Mouse (Mus musculus) urinary bladder, postnatal 10 days (tissue): ENCODE measurements around the gene Defb20.

Experiments
- DNase-seq: peaks from one replicate; pipeline ENCODE4 v3.0.0; 2022; ENCODE audit warnings: low spot score

Defb20 gene

GRCm38 (mm10) chr2:152500204-152500862 lies 23.5 kb downstream of the Defb20 start:
- no peak for DNase-seq

- no peak for DNase-seq
Measured at GRCm38 (mm10) chr2:152500863-152501229, 24.0 kb downstream of the Defb20 start.

- DNase-seq, result no peak
Measured at GRCm38 (mm10) chr2:152503950-152504349, 27.1 kb downstream of the Defb20 start.

GRCm38 (mm10) chr2:152511592-152511991 lies 34.7 kb downstream of the Defb20 start, which contains the start of gene Defb26:
Gene Defb26 (minus strand): TSS chr2:152511692.
- no peak for DNase-seq

- DNase-seq, result no peak
Measured at GRCm38 (mm10) chr2:152516084-152516483, 39.2 kb downstream of the Defb20 start.

GRCm38 (mm10) chr2:152517981-152518380 lies 41.1 kb downstream of the Defb20 start, which contains the start of gene Defb28:
Gene Defb28 (plus strand): TSS chr2:152518255.
- no peak for DNase-seq
